Mouse (Mus musculus): ENCODE data around the gene Rdh8. TPM values are rescaled to one million over a fixed set of nuclear protein-coding genes. Genes with fewer than 3 reads are reported as not detected.
"Not testable (repeated sequence)": the region's sequence is repeated elsewhere in the genome, so short reads cannot be mapped to it uniquely, and the experiment has no call there.

The Rdh8 gene
- polyA plus RNA-seq, 1 experiment from 2014 or later: not detected

GRCm38 (mm10) chr9:20812537-20813271, 5.6 kb upstream of the Rdh8 start:
- WGBS (ENCODE audit: insufficient replicate concordance): 14% methylated on average over 19 of the region's 19 CpGs
- Histone ChIP-seq H3K27me3 (replicated peaks) (peaks cover 70% of the 10 kb centered on the region), H3K4me3 (no peak overlapping the region), H3K9ac (no peak overlapping the region), H3K27ac (no peak overlapping the region), H3K36me3 (no peaks in the 10 kb centered on the region), H3K9me3 (replicated peaks) (no peaks in the 10 kb centered on the region), H3K4me1 (peaks cover 7% of the 10 kb centered on the region), H3K4me2 (peak overlapping the region; percentile 25; the same call in 1 of the 2 replicates)
- 0 out of 2 replicates have a peak, but pooled peaks have one; percentile 33 for ATAC-seq

GRCm38 (mm10) chr9:20814521-20815272, 3.6 kb upstream of the Rdh8 start, which contains the start of gene Col5a3:
Col5a3 (minus strand) TSS chr9:20815067.
- H3K9me3 ChIP-seq (replicated peaks): no peaks in the 10 kb centered on the region
- H3K4me3 ChIP-seq: peak within 1 kb of the TSS; percentile 12
- H3K27ac ChIP-seq: no peak within 1 kb of the TSS
- ATAC-seq: peak; percentile 47; the same call in 1 of the 2 replicates
- H3K4me1 ChIP-seq: peaks cover 7% of the 10 kb centered on the region
- H3K4me2 ChIP-seq: peak within 1 kb of the TSS; percentile 27
- H3K9ac ChIP-seq: no peak within 1 kb of the TSS
- no peaks in the 10 kb centered on the region for H3K36me3 ChIP-seq
- 7% methylated on average over 29 of the region's 29 CpGs for WGBS (ENCODE audit: insufficient replicate concordance)
- H3K27me3 ChIP-seq (replicated peaks): peaks cover 63% of the 10 kb centered on the region

DNA sequence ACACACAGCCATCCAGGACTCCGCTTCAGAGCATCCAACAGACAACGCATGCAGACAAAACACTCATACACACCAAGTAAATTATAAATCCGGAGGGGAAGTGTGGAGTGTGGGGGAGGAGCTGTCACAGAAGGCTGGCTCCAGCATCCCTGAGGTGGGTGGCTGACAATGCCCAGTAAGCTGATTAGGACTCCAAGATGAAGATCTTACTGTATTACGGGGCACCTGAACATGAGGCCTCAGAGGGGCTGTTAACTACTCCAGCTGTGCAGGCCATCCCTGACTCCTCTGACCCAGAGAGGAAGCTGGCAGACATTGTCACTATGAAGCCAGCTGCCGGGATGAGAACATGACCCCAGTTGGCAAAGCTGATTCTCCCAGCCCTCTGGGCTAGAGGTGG, 1.7 kb downstream of the Rdh8 start:
- 78% methylated on average over 5 of the region's 5 CpGs for WGBS (ENCODE audit: insufficient replicate concordance)
- no peak overlapping the region for H3K9ac ChIP-seq
- H3K9me3 ChIP-seq (replicated peaks): no peaks in the 10 kb centered on the region
- H3K4me3 ChIP-seq: no peak overlapping the region
- no peaks in the 10 kb centered on the region for H3K36me3 ChIP-seq
- ATAC-seq: no peak
- H3K4me2 ChIP-seq: no peak overlapping the region
- peaks cover 2% of the 10 kb centered on the region for H3K4me1 ChIP-seq
- peaks cover 20% of the 10 kb centered on the region for H3K27me3 ChIP-seq (replicated peaks)
- H3K27ac ChIP-seq: no peak overlapping the region

- Histone ChIP-seq H3K9me3 (replicated peaks) (no peaks in the 10 kb centered on the region), H3K4me1 (no peaks in the 10 kb centered on the region), H3K4me3 (no peak overlapping the region), H3K4me2 (no peak overlapping the region), H3K27ac (no peak overlapping the region), H3K36me3 (no peaks in the 10 kb centered on the region), H3K9ac (no peak overlapping the region), H3K27me3 (replicated peaks) (no peaks in the 10 kb centered on the region; the same call in 1 of the 2 replicates)
- no peak for ATAC-seq
- 56% methylated on average over 3 of the region's 3 CpGs for WGBS (ENCODE audit: insufficient replicate concordance)
Measured at GRCm38 (mm10) chr9:20822821-20823220, 4.5 kb downstream of the Rdh8 start.

DNA sequence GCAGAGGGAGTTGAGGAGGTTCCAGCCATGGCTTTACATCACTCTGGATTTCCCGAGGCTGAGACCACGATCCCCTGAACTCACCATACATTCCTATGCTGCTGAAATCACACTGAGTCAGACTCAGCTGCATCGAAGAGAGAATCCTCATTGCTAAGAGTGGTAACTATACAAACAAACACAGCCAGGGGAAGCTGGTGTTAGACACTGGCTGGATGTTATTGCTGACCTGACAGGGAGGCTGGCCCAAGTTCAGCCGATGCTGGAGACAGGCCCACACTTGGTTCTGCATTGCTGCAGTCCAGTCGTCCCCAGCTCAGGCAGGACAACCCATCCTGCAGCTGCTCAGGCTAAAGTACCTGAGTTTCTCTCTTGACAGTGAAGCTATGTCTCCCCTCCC, 7.5 kb downstream of the Rdh8 start:
- Histone ChIP-seq H3K4me2 (no peak overlapping the region), H3K36me3 (no peaks in the 10 kb centered on the region), H3K9ac (no peak overlapping the region), H3K9me3 (replicated peaks) (no peaks in the 10 kb centered on the region), H3K27ac (no peak overlapping the region), H3K4me3 (no peak overlapping the region), H3K27me3 (replicated peaks) (peaks cover 18% of the 10 kb centered on the region), H3K4me1 (peaks cover 2% of the 10 kb centered on the region; the same call in 1 of the 2 replicates)
- 49% methylated on average over 5 of the region's 5 CpGs for WGBS (ENCODE audit: insufficient replicate concordance)
- ATAC-seq: no peak

GRCm38 (mm10) chr9:20828127-20828526, 9.8 kb downstream of the Rdh8 start:
- no peak for ATAC-seq
- Histone ChIP-seq H3K27ac (no peak overlapping the region), H3K4me1 (peaks cover 3% of the 10 kb centered on the region; the same call in 1 of the 2 replicates), H3K4me3 (no peak overlapping the region), H3K36me3 (no peaks in the 10 kb centered on the region), H3K27me3 (replicated peaks) (peaks cover 34% of the 10 kb centered on the region), H3K4me2 (no peak overlapping the region), H3K9me3 (replicated peaks) (no peaks in the 10 kb centered on the region), H3K9ac (no peak overlapping the region)
- WGBS (ENCODE audit: insufficient replicate concordance): 77% methylated on average over 1 of the region's 1 CpGs

DNA sequence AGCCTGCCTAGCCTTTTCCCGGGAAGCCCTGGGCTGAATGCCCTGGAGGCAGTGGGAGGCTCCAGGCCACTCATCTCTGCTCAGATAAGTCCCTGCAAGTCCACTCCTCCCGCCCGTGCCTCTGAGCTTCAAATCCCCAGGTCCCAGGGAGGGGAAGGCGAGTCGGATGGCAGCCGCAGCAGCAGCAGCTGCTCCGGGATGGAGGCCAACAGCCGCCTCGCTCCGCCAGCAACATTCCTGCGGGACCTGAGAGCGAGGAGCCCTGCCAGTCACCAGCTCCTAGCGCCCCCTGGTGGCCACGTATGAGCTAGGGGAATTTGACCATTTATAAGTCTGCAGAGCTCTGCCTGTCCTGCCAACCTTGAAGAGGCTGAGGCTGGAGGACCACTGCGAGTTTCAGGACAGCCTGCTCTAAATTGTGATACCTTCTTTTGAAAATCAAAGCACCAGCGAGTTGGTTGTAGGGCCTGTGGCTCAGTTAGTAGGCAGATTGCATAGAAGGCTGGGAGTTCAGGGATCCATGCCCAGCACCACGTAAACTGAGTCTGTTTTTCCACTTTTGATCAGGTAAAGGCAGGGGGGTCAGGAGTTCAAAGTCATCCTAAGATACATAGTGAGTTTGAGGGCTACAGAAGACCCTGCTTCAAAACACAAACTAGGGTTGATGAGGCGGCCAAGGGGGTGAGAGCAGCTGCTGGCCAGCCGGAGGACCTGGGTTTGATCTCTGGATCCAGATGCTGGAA, 12.8 kb downstream of the Rdh8 start:
- Histone ChIP-seq H3K9ac (no peak overlapping the region), H3K27me3 (replicated peaks) (peaks cover 39% of the 10 kb centered on the region), H3K9me3 (replicated peaks) (no peaks in the 10 kb centered on the region), H3K4me3 (no peak overlapping the region), H3K27ac (no peak overlapping the region), H3K4me2 (no peak overlapping the region), H3K4me1 (peaks cover 3% of the 10 kb centered on the region; the same call in 1 of the 2 replicates), H3K36me3 (no peaks in the 10 kb centered on the region)
- 14% methylated on average over 19 of the region's 19 CpGs for WGBS (ENCODE audit: insufficient replicate concordance)
- no peak for ATAC-seq

DNA sequence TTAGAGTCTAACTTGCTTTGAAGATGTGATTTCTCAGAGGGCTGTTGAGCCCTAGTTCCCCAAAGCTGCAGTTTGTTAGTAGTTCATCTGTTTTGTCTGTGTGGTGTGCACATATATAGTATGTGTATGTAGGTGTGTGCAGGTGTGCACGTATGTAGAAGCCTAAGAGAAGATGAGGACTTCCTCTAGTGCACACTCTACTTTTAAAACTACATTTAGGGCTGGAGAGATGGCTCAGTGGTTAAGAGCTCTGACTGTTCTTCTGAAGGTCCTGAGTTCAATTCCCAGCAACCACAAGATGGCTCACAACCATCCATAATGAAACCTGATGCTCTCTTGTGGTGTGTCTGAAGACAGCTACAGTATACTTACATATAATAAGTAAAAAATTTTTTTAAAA, 16.6 kb downstream of the Rdh8 start:
- 44% methylated on average over 1 of the region's 1 CpGs for WGBS (ENCODE audit: insufficient replicate concordance)
- Histone ChIP-seq H3K9ac (no peak overlapping the region), H3K27me3 (replicated peaks) (peaks cover 30% of the 10 kb centered on the region), H3K36me3 (no peaks in the 10 kb centered on the region), H3K4me3 (no peak overlapping the region), H3K9me3 (replicated peaks) (no peaks in the 10 kb centered on the region), H3K4me1 (peaks cover 3% of the 10 kb centered on the region; the same call in 1 of the 2 replicates), H3K27ac (no peak overlapping the region), H3K4me2 (no peak overlapping the region)
- ATAC-seq: no peak

DNA sequence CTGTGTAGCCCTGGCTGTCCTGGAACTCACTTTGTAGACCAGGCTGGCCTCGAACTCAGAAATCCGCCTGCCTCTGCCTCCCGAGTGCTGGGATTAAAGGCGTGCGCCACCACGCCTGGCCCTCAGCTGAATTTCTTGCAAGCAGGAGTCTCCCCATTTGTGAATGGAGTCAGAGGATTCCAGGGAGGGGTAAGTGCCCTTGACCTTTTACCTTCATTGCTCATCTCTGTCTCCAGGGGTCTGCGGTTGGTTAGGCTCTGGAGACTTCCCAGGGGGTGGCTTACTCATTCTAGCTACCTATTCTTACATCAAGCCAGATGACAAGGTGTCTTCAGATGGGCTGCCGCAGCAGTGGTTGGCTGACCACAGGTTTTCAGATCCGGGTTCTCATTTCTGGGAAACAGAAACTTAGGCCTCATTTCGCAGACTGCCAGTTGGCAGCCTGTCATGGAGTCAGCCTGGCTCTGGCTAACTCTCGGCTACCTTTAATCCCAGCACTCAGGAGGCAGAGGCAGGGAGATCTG, 17.2 kb downstream of the Rdh8 start:
- H3K4me3 ChIP-seq; H3K9ac ChIP-seq; H3K4me2 ChIP-seq; H3K36me3 ChIP-seq; H3K4me1 ChIP-seq; ATAC-seq; H3K9me3 ChIP-seq (replicated peaks); H3K27ac ChIP-seq: not testable (repeated sequence)
- WGBS (ENCODE audit: insufficient replicate concordance): 77% methylated on average over 11 of the region's 11 CpGs
- H3K27me3 ChIP-seq (replicated peaks): peaks cover 24% of the 10 kb centered on the region

DNA sequence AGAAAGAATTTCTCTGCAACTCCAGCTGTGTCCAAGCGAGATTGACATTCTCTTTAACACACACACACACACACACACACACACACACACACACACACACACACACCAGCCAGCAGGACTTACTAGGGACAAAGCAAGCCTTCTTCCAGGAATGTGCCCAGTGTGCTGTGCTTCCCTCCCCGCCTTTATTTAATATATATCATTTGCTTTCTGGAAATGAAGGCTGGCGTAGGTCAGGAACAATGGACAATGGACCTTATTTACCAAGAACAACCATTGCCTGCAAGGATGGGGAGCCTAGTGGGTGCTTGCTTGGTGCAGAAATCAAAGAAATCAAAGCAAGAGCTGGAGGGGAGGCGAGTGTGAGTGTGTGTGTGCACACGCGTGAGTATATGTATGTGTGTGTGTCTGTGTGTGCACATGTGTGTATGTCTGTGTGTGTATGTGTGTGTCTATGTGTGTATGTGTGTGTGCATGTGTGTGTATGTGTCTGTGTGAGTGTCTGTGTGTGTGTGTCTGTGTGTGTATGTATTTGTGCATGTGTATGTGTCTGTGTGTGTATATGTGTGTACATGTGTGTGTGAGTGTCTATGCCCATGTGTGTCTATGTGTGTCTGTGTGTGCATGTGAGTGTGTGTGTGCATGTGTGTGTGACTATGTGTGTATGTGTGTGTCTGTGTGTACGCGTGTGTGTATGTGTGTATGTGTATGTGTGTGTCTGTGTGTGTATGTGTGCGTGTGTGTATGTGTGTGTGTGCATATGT, 19.1 kb downstream of the Rdh8 start:
- no peak overlapping the region for H3K4me2 ChIP-seq
- H3K36me3 ChIP-seq: no peaks in the 10 kb centered on the region
- H3K9ac ChIP-seq: no peak overlapping the region
- H3K27me3 ChIP-seq (replicated peaks): peaks cover 13% of the 10 kb centered on the region
- no peak for ATAC-seq
- 71% methylated on average over 9 of the region's 9 CpGs for WGBS (ENCODE audit: insufficient replicate concordance)
- H3K9me3 ChIP-seq (replicated peaks): no peaks in the 10 kb centered on the region
- no peak overlapping the region for H3K4me3 ChIP-seq
- no peaks in the 10 kb centered on the region for H3K4me1 ChIP-seq
- no peak overlapping the region for H3K27ac ChIP-seq

- H3K4me3 ChIP-seq: no peak overlapping the region
- no peaks in the 10 kb centered on the region for H3K27me3 ChIP-seq (replicated peaks)
- no peaks in the 10 kb centered on the region for H3K36me3 ChIP-seq
- ATAC-seq: no peak
- H3K4me1 ChIP-seq: no peaks in the 10 kb centered on the region
- 45% methylated on average over 6 of the region's 6 CpGs for WGBS (ENCODE audit: insufficient replicate concordance)
- H3K9ac ChIP-seq: no peak overlapping the region
- no peaks in the 10 kb centered on the region for H3K9me3 ChIP-seq (replicated peaks)
- H3K27ac ChIP-seq: no peak overlapping the region
- H3K4me2 ChIP-seq: no peak overlapping the region
Measured at GRCm38 (mm10) chr9:20838931-20839330, 20.6 kb downstream of the Rdh8 start.
